ENCODE assay signal across 30 mouse cellular contexts in the genomic region with DNA sequence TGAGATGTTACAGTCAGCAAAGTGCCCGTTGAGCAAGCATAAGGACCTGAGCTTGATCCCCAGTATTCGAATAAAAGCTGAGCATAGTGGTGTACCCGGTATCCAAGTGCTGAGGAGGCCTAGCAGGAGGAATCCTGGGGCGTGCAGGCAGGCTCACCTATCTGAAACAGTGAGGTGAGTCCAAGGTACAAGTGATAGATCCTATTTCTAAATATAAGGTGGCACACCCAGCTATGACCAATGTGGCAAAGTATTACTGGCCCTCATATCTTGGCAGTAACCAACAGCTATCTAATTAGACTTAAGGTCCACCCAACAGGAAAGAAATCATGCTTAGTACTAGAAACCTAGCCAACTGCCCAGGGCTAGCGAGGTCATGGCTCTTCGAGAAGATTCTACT. TPM values are rescaled to one million over a fixed set of nuclear protein-coding genes. Genes with fewer than 3 reads are reported as not detected.
"Had no signal": no experiment of that assay in that cellular context is flagged by ENCODE, and none has a peak within 500 bp of the region (broad histone marks: within the 10 kb centered on the region; RNA-seq: fewer than 3 reads in every experiment).

No protein-coding gene starts in this region.

- H3K9ac ChIP-seq: forebrain, postnatal 0 days; heart, embryonic 13.5 days; heart, embryonic 15.5 days; hindbrain, embryonic 12.5 days; hindbrain, embryonic 14.5 days; kidney, embryonic 15.5 days; limb, embryonic 13.5 days; limb, embryonic 15.5 days; liver, embryonic 12.5 days; liver, embryonic 14.5 days had no signal

- H3K4me3 ChIP-seq: gastrocnemius, adult 2 months; heart, adult 2 months; heart, embryonic 13.5 days; heart, embryonic 15.5 days; hindbrain, embryonic 10.5 days; hindbrain, embryonic 12.5 days; kidney, embryonic 15.5 days; layer of hippocampus, adult 2 months; left cerebral cortex, adult 2 months; limb, embryonic 13.5 days; limb, embryonic 15.5 days; liver, embryonic 12.5 days had no signal

- H3K27ac ChIP-seq: gastrocnemius, adult 2 months; heart, adult 2 months; heart, embryonic 13.5 days; heart, embryonic 15.5 days; hindbrain, embryonic 10.5 days; hindbrain, embryonic 12.5 days; hindbrain, embryonic 14.5 days; kidney, embryonic 15.5 days; kidney, postnatal 0 days; layer of hippocampus, adult 2 months; left cerebral cortex, adult 2 months; limb, embryonic 13.5 days; limb, embryonic 15.5 days; liver, embryonic 12.5 days; liver, embryonic 14.5 days had no signal

- H3K27me3 ChIP-seq: heart, embryonic 13.5 days; heart, embryonic 15.5 days; hindbrain, embryonic 12.5 days; kidney, embryonic 15.5 days; limb, embryonic 13.5 days; limb, embryonic 15.5 days; liver, embryonic 12.5 days had no signal

- H3K9me3 ChIP-seq: heart, embryonic 13.5 days; heart, embryonic 15.5 days; hindbrain, embryonic 10.5 days; hindbrain, embryonic 12.5 days; kidney, embryonic 15.5 days; limb, embryonic 13.5 days; limb, embryonic 15.5 days; liver, embryonic 12.5 days had no signal

- H3K4me2 ChIP-seq: heart, embryonic 11.5 days; heart, embryonic 13.5 days; heart, embryonic 15.5 days; hindbrain, embryonic 12.5 days; hindbrain, embryonic 14.5 days; kidney, embryonic 15.5 days; limb, embryonic 13.5 days; limb, embryonic 15.5 days; liver, embryonic 12.5 days had no signal

- H3K4me1 ChIP-seq: hindbrain, embryonic 12.5 days; limb, embryonic 13.5 days; limb, embryonic 15.5 days; liver, embryonic 12.5 days had no signal

- ATAC-seq: forebrain, postnatal 0 days; hindbrain, embryonic 16.5 days; inflammation-experienced regulatory T-cells, adult 6 months; liver, embryonic 12.5 days had no signal

- H3K36me3 ChIP-seq: heart, embryonic 13.5 days; heart, embryonic 15.5 days; hindbrain, embryonic 10.5 days; hindbrain, embryonic 12.5 days; kidney, embryonic 15.5 days; limb, embryonic 13.5 days; limb, embryonic 15.5 days; liver, embryonic 12.5 days had no signal

- DNase-seq: forebrain, postnatal 0 days; gastrocnemius, adult 2 months; gastrocnemius, postnatal 10 days; gastrocnemius, postnatal 25 days; heart, adult 11 months; heart, adult 2 months; heart, postnatal 4 days; kidney, adult 11 months; kidney, adult 2 months; kidney, adult 9 months; kidney, postnatal 14 days; kidney, postnatal 36 days; left cerebral cortex, postnatal 4 days had no signal

RNA-seq across cellular contexts. Expression of a gene that starts 6.4 kb away (rescaled TPM):
- total RNA-seq: liver, adult 2 months had no signal
- polyA plus RNA-seq: hindbrain, embryonic 10.5 days; hindbrain, embryonic 12.5 days; kidney, postnatal 0 days had no signal
